Mouse (Mus musculus) CH12.LX (cell line): ENCODE results near the gene Man1a.

ENCODE experiments used
- NRF1 ChIP-seq: IDR thresholded peaks from 2 replicates; pipeline ENCODE4 v1.6.1; 2014; ENCODE audit warnings: low read depth, mild to moderate bottlenecking, inconsistent platforms, low read length, improper control_type of control experiment, moderate library complexity
- ZC3H11A ChIP-seq: IDR thresholded peaks from 2 replicates; pipeline ENCODE4 v1.6.1; 2012; ENCODE audit warnings: low read depth, mild to moderate bottlenecking, inconsistent platforms, low read length, improper control_type of control experiment

- no peak for TF ChIP-seq ZC3H11A
- TF ChIP-seq NRF1: no peak
These were observed 187.9 kb downstream of the Man1a start for GRCm38 (mm10) chr10:53888382-53889110.
